Mouse (Mus musculus): ENCODE measurements around the gene Gm11037. TPM values are rescaled to one million over a fixed set of nuclear protein-coding genes. Genes with fewer than 3 reads are reported as not detected.
A peak's percentile ranks its signal among the peaks of the same experiment; 100 is the strongest.

Gene Gm11037
- polyA plus RNA-seq, 1 experiment: not detected

GRCm38 (mm10) chr2:131145536-131145935, 12.2 kb downstream of the Gm11037 start:
- Histone ChIP-seq H3K27ac (ENCODE audit: insufficient read depth, low read length) (no peak overlapping the region), H3K4me3 (ENCODE audit: insufficient read depth, low read length) (no peak overlapping the region), H3K4me1 (ENCODE audit: control insufficient read depth, insufficient read depth, low read length) (no peaks in the 10 kb centered on the region)
- TF ChIP-seq CTCF (IDR thresholded peaks at IDR 0.05; ENCODE audit: extremely low read depth, insufficient read depth, low read length) (no peak), POLR2A (IDR thresholded peaks at IDR 0.05; ENCODE audit: extremely low read depth, insufficient read depth, low read length) (no peak)

GRCm38 (mm10) chr2:131146193-131147042, 13.1 kb downstream of the Gm11037 start:
- no peaks in the 10 kb centered on the region for H3K4me1 ChIP-seq (ENCODE audit: control insufficient read depth, insufficient read depth, low read length)
- H3K27ac ChIP-seq (ENCODE audit: insufficient read depth, low read length): no peak overlapping the region
- no peak overlapping the region for H3K4me3 ChIP-seq (ENCODE audit: insufficient read depth, low read length)
- no peak for TF ChIP-seq CTCF (IDR thresholded peaks at IDR 0.05; ENCODE audit: extremely low read depth, insufficient read depth, low read length)
- no peak for TF ChIP-seq POLR2A (IDR thresholded peaks at IDR 0.05; ENCODE audit: extremely low read depth, insufficient read depth, low read length)

GRCm38 (mm10) chr2:131147043-131147365, 13.7 kb downstream of the Gm11037 start:
- no peak overlapping the region for H3K4me3 ChIP-seq (ENCODE audit: insufficient read depth, low read length)
- TF ChIP-seq POLR2A (IDR thresholded peaks at IDR 0.05; ENCODE audit: extremely low read depth, insufficient read depth, low read length): no peak
- no peak for TF ChIP-seq CTCF (IDR thresholded peaks at IDR 0.05; ENCODE audit: extremely low read depth, insufficient read depth, low read length)
- H3K27ac ChIP-seq (ENCODE audit: insufficient read depth, low read length): no peak overlapping the region
- no peaks in the 10 kb centered on the region for H3K4me1 ChIP-seq (ENCODE audit: control insufficient read depth, insufficient read depth, low read length)

- no peak overlapping the region for H3K27ac ChIP-seq (ENCODE audit: insufficient read depth, low read length)
- no peak overlapping the region for H3K4me3 ChIP-seq (ENCODE audit: insufficient read depth, low read length)
- TF ChIP-seq CTCF (IDR thresholded peaks at IDR 0.05; ENCODE audit: extremely low read depth, insufficient read depth, low read length) (no peak), POLR2A (IDR thresholded peaks at IDR 0.05; ENCODE audit: extremely low read depth, insufficient read depth, low read length) (no peak)
- H3K4me1 ChIP-seq (ENCODE audit: control insufficient read depth, insufficient read depth, low read length): no peaks in the 10 kb centered on the region
Measured at GRCm38 (mm10) chr2:131148353-131149253, 15.3 kb downstream of the Gm11037 start.

- H3K4me3 ChIP-seq (ENCODE audit: insufficient read depth, low read length): no peak overlapping the region
- TF ChIP-seq POLR2A (IDR thresholded peaks at IDR 0.05; ENCODE audit: extremely low read depth, insufficient read depth, low read length) (no peak), CTCF (IDR thresholded peaks at IDR 0.05; ENCODE audit: extremely low read depth, insufficient read depth, low read length) (no peak)
Measured at GRCm38 (mm10) chr2:131149254-131149578, 15.9 kb downstream of the Gm11037 start.

GRCm38 (mm10) chr2:131152166-131152730, 19.0 kb downstream of the Gm11037 start:
- Histone ChIP-seq H3K4me3 (ENCODE audit: insufficient read depth, low read length) (no peak overlapping the region), H3K4me1 (ENCODE audit: control insufficient read depth, insufficient read depth, low read length) (no peaks in the 10 kb centered on the region), H3K27ac (ENCODE audit: insufficient read depth, low read length) (no peak overlapping the region)
- TF ChIP-seq POLR2A (IDR thresholded peaks at IDR 0.05; ENCODE audit: extremely low read depth, insufficient read depth, low read length) (no peak), CTCF (IDR thresholded peaks at IDR 0.05; ENCODE audit: extremely low read depth, insufficient read depth, low read length) (no peak)

More at GRCm38 (mm10) chr2:131149254-131149578, 15.9 kb downstream of the Gm11037 start:
- Histone ChIP-seq H3K27ac (ENCODE audit: insufficient read depth, low read length) (no peak overlapping the region), H3K4me1 (ENCODE audit: control insufficient read depth, insufficient read depth, low read length) (no peaks in the 10 kb centered on the region)

GRCm38 (mm10) chr2:131154036-131154435, 20.7 kb downstream of the Gm11037 start:
- Histone ChIP-seq H3K27ac (ENCODE audit: insufficient read depth, low read length) (no peak overlapping the region), H3K4me1 (ENCODE audit: control insufficient read depth, insufficient read depth, low read length) (peaks cover 3% of the 10 kb centered on the region), H3K4me3 (ENCODE audit: insufficient read depth, low read length) (no peak overlapping the region)
- TF ChIP-seq CTCF (IDR thresholded peaks at IDR 0.05; ENCODE audit: extremely low read depth, insufficient read depth, low read length): no peak

- peaks cover 4% of the 10 kb centered on the region for H3K4me1 ChIP-seq (ENCODE audit: control insufficient read depth, insufficient read depth, low read length)
- H3K4me3 ChIP-seq (ENCODE audit: insufficient read depth, low read length): no peak overlapping the region
- no peak overlapping the region for H3K27ac ChIP-seq (ENCODE audit: insufficient read depth, low read length)
- TF ChIP-seq CTCF (IDR thresholded peaks at IDR 0.05; ENCODE audit: extremely low read depth, insufficient read depth, low read length) (no peak), POLR2A (IDR thresholded peaks at IDR 0.05; ENCODE audit: extremely low read depth, insufficient read depth, low read length) (no peak)
Measured at GRCm38 (mm10) chr2:131156987-131157386, 23.7 kb downstream of the Gm11037 start.

GRCm38 (mm10) chr2:131159491-131159910, 26.2 kb downstream of the Gm11037 start:
- H3K4me3 ChIP-seq (ENCODE audit: insufficient read depth, low read length): peak overlapping the region; percentile 75
- no peak for TF ChIP-seq CTCF (IDR thresholded peaks at IDR 0.05; ENCODE audit: extremely low read depth, insufficient read depth, low read length)
- no peak for TF ChIP-seq POLR2A (IDR thresholded peaks at IDR 0.05; ENCODE audit: extremely low read depth, insufficient read depth, low read length)
- H3K27ac ChIP-seq (ENCODE audit: insufficient read depth, low read length): no peak overlapping the region
- peaks cover 4% of the 10 kb centered on the region for H3K4me1 ChIP-seq (ENCODE audit: control insufficient read depth, insufficient read depth, low read length)
